Mouse (Mus musculus): ENCODE measurements at regions not wholly inside any gene's neighbourhood (a gene's known extent, or its start where the extent isn't known, plus 50 kb on each side); places are given as distances from the start of the nearest gene placed in this dataset.

GRCm38 (mm10) chr13:72418285-72418684 is 210.3 kb upstream of the Irx2 start:
- Histone ChIP-seq H3K27ac (replicated peaks) (no peak overlapping the region), H3K9me3 (replicated peaks) (no peaks in the 10 kb centered on the region), H3K9ac (replicated peaks) (no peak overlapping the region), H3K36me3 (no peaks in the 10 kb centered on the region), H3K4me2 (no peak overlapping the region), H3K4me1 (no peaks in the 10 kb centered on the region), H3K4me3 (replicated peaks) (no peak overlapping the region), H3K27me3 (replicated peaks) (0 out of 2 replicates have a peak, but pooled peaks cover under 1% of the 10 kb centered on the region)
- 79% methylated on average over 2 of the region's 2 CpGs for WGBS
- ATAC-seq (ENCODE audit: low FRiP score), result no peak

- H3K4me1 ChIP-seq, result no peaks in the 10 kb centered on the region
- no peak overlapping the region for H3K27ac ChIP-seq (replicated peaks)
- no peak for ATAC-seq (ENCODE audit: low FRiP score)
- H3K9me3 ChIP-seq (replicated peaks), result no peaks in the 10 kb centered on the region
- H3K27me3 ChIP-seq (replicated peaks), result 0 out of 2 replicates have a peak, but pooled peaks cover 2% of the 10 kb centered on the region
- H3K9ac ChIP-seq (replicated peaks), result no peak overlapping the region
- H3K36me3 ChIP-seq, result no peaks in the 10 kb centered on the region
- H3K4me2 ChIP-seq, result no peak overlapping the region
- no peak overlapping the region for H3K4me3 ChIP-seq (replicated peaks)
- WGBS, result 95% methylated on average over 4 of the region's 4 CpGs
Measured at GRCm38 (mm10) chr13:72419532-72419931, 209.1 kb upstream of the Irx2 start.

GRCm38 (mm10) chr13:72425917-72426316 is 202.7 kb upstream of the Irx2 start:
- no peaks in the 10 kb centered on the region for H3K9me3 ChIP-seq (replicated peaks)
- 0 out of 2 replicates have a peak, but pooled peaks cover 2% of the 10 kb centered on the region for H3K27me3 ChIP-seq (replicated peaks)
- no peak for ATAC-seq (ENCODE audit: low FRiP score)
- no peak overlapping the region for H3K4me3 ChIP-seq (replicated peaks)
- no peak overlapping the region for H3K9ac ChIP-seq (replicated peaks)
- H3K4me1 ChIP-seq, result no peaks in the 10 kb centered on the region
- no peaks in the 10 kb centered on the region for H3K36me3 ChIP-seq
- H3K4me2 ChIP-seq, result no peak overlapping the region
- no peak overlapping the region for H3K27ac ChIP-seq (replicated peaks)
- 60% methylated on average over 8 of the region's 8 CpGs for WGBS

GRCm38 (mm10) chr13:72445336-72445735 is 183.3 kb upstream of the Irx2 start:
- no peaks in the 10 kb centered on the region for H3K4me1 ChIP-seq
- ATAC-seq (ENCODE audit: low FRiP score), result no peak
- no peak overlapping the region for H3K4me2 ChIP-seq
- H3K4me3 ChIP-seq (replicated peaks), result no peak overlapping the region
- WGBS, result 82% methylated on average over 3 of the region's 3 CpGs
- H3K9me3 ChIP-seq (replicated peaks), result no peaks in the 10 kb centered on the region
- H3K27me3 ChIP-seq (replicated peaks), result no peaks in the 10 kb centered on the region
- H3K9ac ChIP-seq (replicated peaks), result no peak overlapping the region
- no peak overlapping the region for H3K27ac ChIP-seq (replicated peaks)
- no peaks in the 10 kb centered on the region for H3K36me3 ChIP-seq

GRCm38 (mm10) chr13:72448458-72449058 is 180.1 kb upstream of the Irx2 start:
- no peaks in the 10 kb centered on the region for H3K4me1 ChIP-seq
- no peak overlapping the region for H3K27ac ChIP-seq (replicated peaks)
- 88% methylated on average over 5 of the region's 5 CpGs for WGBS
- no peak overlapping the region for H3K4me3 ChIP-seq (replicated peaks)
- H3K27me3 ChIP-seq (replicated peaks), result no peaks in the 10 kb centered on the region
- H3K36me3 ChIP-seq, result no peaks in the 10 kb centered on the region
- H3K9me3 ChIP-seq (replicated peaks), result no peaks in the 10 kb centered on the region
- no peak for ATAC-seq (ENCODE audit: low FRiP score)
- no peak overlapping the region for H3K4me2 ChIP-seq
- H3K9ac ChIP-seq (replicated peaks), result no peak overlapping the region

- no peak overlapping the region for H3K4me2 ChIP-seq
- H3K27me3 ChIP-seq (replicated peaks), result no peaks in the 10 kb centered on the region
- no peak overlapping the region for H3K4me3 ChIP-seq (replicated peaks)
- H3K27ac ChIP-seq (replicated peaks), result no peak overlapping the region
- 63% methylated on average over 7 of the region's 7 CpGs for WGBS
- H3K9me3 ChIP-seq (replicated peaks), result no peaks in the 10 kb centered on the region
- H3K4me1 ChIP-seq, result peaks cover 3% of the 10 kb centered on the region; the same call in 1 of the 2 replicates
- no peak overlapping the region for H3K9ac ChIP-seq (replicated peaks)
- no peak for ATAC-seq (ENCODE audit: low FRiP score)
- no peaks in the 10 kb centered on the region for H3K36me3 ChIP-seq
Measured at GRCm38 (mm10) chr13:72495353-72495752, 133.3 kb upstream of the Irx2 start.

GRCm38 (mm10) chr13:72497036-72497435 is 131.6 kb upstream of the Irx2 start:
- Histone ChIP-seq H3K27ac (replicated peaks) (no peak overlapping the region), H3K36me3 (no peaks in the 10 kb centered on the region), H3K9me3 (replicated peaks) (no peaks in the 10 kb centered on the region), H3K4me1 (peaks cover 3% of the 10 kb centered on the region; the same call in 1 of the 2 replicates), H3K9ac (replicated peaks) (no peak overlapping the region), H3K4me3 (replicated peaks) (no peak overlapping the region), H3K27me3 (replicated peaks) (no peaks in the 10 kb centered on the region), H3K4me2 (no peak overlapping the region)
- 74% methylated on average over 5 of the region's 5 CpGs for WGBS
- no peak for ATAC-seq (ENCODE audit: low FRiP score)

- H3K9me3 ChIP-seq (replicated peaks), result no peaks in the 10 kb centered on the region
- H3K4me3 ChIP-seq (replicated peaks), result no peak overlapping the region
- H3K4me2 ChIP-seq, result no peak overlapping the region
- 33% methylated on average over 10 of the region's 10 CpGs for WGBS
- H3K9ac ChIP-seq (replicated peaks), result no peak overlapping the region
- H3K4me1 ChIP-seq, result peaks cover 3% of the 10 kb centered on the region; the same call in 1 of the 2 replicates
- ATAC-seq (ENCODE audit: low FRiP score), result no peak
- H3K36me3 ChIP-seq, result no peaks in the 10 kb centered on the region
- H3K27ac ChIP-seq (replicated peaks), result no peak overlapping the region
- no peaks in the 10 kb centered on the region for H3K27me3 ChIP-seq (replicated peaks)
Measured at GRCm38 (mm10) chr13:72497521-72497920, 131.1 kb upstream of the Irx2 start.

- H3K4me1 ChIP-seq, result no peaks in the 10 kb centered on the region
- H3K4me3 ChIP-seq (replicated peaks), result no peak overlapping the region
- no peaks in the 10 kb centered on the region for H3K36me3 ChIP-seq
- no peaks in the 10 kb centered on the region for H3K27me3 ChIP-seq (replicated peaks)
- H3K9me3 ChIP-seq (replicated peaks), result no peaks in the 10 kb centered on the region
- H3K4me2 ChIP-seq, result no peak overlapping the region
- WGBS, result 89% methylated on average over 4 of the region's 4 CpGs
- H3K27ac ChIP-seq (replicated peaks), result no peak overlapping the region
- no peak for ATAC-seq (ENCODE audit: low FRiP score)
- no peak overlapping the region for H3K9ac ChIP-seq (replicated peaks)
Measured at GRCm38 (mm10) chr13:72505954-72506353, 122.7 kb upstream of the Irx2 start.

GRCm38 (mm10) chr13:72538633-72539032 is 90.0 kb upstream of the Irx2 start:
- WGBS, result 91% methylated on average over 4 of the region's 4 CpGs
- Histone ChIP-seq H3K4me1 (no peaks in the 10 kb centered on the region), H3K9me3 (replicated peaks) (no peaks in the 10 kb centered on the region), H3K9ac (replicated peaks) (no peak overlapping the region), H3K27me3 (replicated peaks) (no peaks in the 10 kb centered on the region; the same call in 1 of the 2 replicates), H3K4me3 (replicated peaks) (no peak overlapping the region), H3K27ac (replicated peaks) (no peak overlapping the region), H3K4me2 (no peak overlapping the region), H3K36me3 (no peaks in the 10 kb centered on the region)
- no peak for ATAC-seq (ENCODE audit: low FRiP score)

- H3K27ac ChIP-seq (replicated peaks), result no peak overlapping the region
- no peaks in the 10 kb centered on the region for H3K36me3 ChIP-seq
- no peaks in the 10 kb centered on the region for H3K4me1 ChIP-seq
- no peaks in the 10 kb centered on the region for H3K9me3 ChIP-seq (replicated peaks)
- no peak for ATAC-seq (ENCODE audit: low FRiP score)
- no peak overlapping the region for H3K4me2 ChIP-seq
- no peak overlapping the region for H3K4me3 ChIP-seq (replicated peaks)
- 94% methylated on average over 3 of the region's 3 CpGs for WGBS
- H3K9ac ChIP-seq (replicated peaks), result no peak overlapping the region
- H3K27me3 ChIP-seq (replicated peaks), result peaks cover 4% of the 10 kb centered on the region; the same call in 1 of the 2 replicates
Measured at GRCm38 (mm10) chr13:72541706-72542105, 86.9 kb upstream of the Irx2 start.

GRCm38 (mm10) chr13:72557951-72558350 is 70.7 kb upstream of the Irx2 start:
- no peaks in the 10 kb centered on the region for H3K36me3 ChIP-seq
- H3K4me3 ChIP-seq (replicated peaks), result no peak overlapping the region
- no peak overlapping the region for H3K9ac ChIP-seq (replicated peaks)
- H3K4me1 ChIP-seq, result no peaks in the 10 kb centered on the region
- no peak overlapping the region for H3K27ac ChIP-seq (replicated peaks)
- H3K9me3 ChIP-seq (replicated peaks), result no peaks in the 10 kb centered on the region
- 73% methylated on average over 8 of the region's 8 CpGs for WGBS
- no peaks in the 10 kb centered on the region for H3K27me3 ChIP-seq (replicated peaks)
- no peak overlapping the region for H3K4me2 ChIP-seq
- ATAC-seq (ENCODE audit: low FRiP score), result no peak

All from neural tube, embryonic 15.5 days (tissue).